Mouse (Mus musculus) CD4-positive helper T cell, adult 2 months (primary cell): Measurements from ENCODE around the gene Lypla2.

ENCODE experiments used
- DNase-seq: peaks from one replicate; pipeline ENCODE4 v3.0.0-alpha.2; 2012; ENCODE audit warnings: low read depth, missing footprints, low spot score

The Lypla2 gene

GRCm38 (mm10) chr4:135921257-135922120 lies 50.9 kb downstream of the Lypla2 start:
- no peak for DNase-seq

- peak; percentile 96 for DNase-seq
These were observed 51.9 kb downstream of the Lypla2 start, which contains the start of gene Fuca1 for GRCm38 (mm10) chr4:135920304-135921241. Fuca1 (plus strand) TSS chr4:135920735.

- DNase-seq: no peak
These were observed 53.2 kb downstream of the Lypla2 start for GRCm38 (mm10) chr4:135919280-135919639.

DNA sequence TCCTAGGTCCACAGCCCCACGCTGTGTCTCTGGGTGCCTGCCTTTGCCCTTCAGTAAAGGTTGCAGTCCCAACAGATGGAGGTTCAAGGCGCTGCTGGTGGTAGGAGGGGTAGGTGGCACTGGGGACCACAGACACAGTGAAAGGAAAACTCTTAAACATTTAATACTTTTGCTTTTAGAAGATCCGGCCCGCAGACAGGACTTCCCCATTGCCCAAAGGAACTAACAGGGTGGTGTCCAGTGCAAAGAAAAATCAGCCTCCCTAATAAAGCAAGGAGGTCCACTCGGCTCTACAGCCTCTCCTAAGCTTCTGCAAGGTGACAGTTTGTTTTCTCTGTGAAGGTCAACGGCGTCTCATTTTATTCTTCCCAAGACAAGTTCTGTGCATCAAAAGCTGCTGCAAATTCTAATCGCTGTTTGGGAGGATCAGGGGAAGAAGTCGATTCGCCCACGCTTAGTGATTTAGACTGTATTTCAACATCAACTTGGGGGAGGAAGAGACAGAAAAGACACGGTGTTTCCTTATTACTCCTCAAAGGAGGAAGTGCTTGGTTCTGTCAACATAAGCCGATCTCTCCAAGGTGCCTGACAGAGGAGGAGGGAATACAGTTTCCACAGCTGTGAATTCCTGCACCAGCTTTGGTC lies 53.7 kb downstream of the Lypla2 start:
- DNase-seq: no peak
